ENCODE assay signal across 28 mouse cellular contexts in the genomic region with DNA sequence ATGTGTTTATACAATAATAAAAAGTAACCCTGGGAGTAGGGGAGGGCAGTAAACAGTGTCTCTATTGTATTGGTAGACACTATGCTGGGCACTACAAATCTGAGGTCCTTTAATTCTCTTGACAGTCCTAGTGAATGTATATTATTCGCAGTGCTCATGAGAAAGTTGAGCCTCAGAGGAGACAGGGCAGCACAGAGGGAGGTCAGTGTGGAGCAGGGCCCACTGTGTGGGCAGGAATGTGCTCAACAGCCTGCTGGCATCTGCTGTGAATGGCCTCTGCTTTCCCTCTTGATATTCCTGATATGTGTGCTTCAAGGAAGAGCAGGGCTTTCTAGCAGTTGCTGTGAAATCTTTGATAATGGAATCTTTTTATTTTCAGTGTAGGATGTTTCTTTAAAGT. TPM values are rescaled to one million over a fixed set of nuclear protein-coding genes. Genes with fewer than 3 reads are reported as not detected.
DNase-seq lines count a peak whose midpoint lies in the region; ATAC-seq and TF ChIP-seq lines count a peak whose summit lies in the region.
"Had no signal": no experiment of that assay in that cellular context is flagged by ENCODE, and none has a peak within 500 bp of the region (broad histone marks: within the 10 kb centered on the region; RNA-seq: fewer than 3 reads in every experiment).

No protein-coding gene starts in this region.

- 0 out of 2 replicates have a peak overlapping the region, but pooled peaks have one; percentile 1 for H3K27ac ChIP-seq in lung, embryonic 14.5 days (ENCODE audit: low read depth)
- no peak overlapping the region for H3K27ac ChIP-seq in neural tube, embryonic 14.5 days (ENCODE audit: low read depth, low read length)
- H3K27ac ChIP-seq: heart, embryonic 10.5 days; heart, embryonic 15.5 days; hindbrain, embryonic 12.5 days; limb, embryonic 10.5 days; limb, embryonic 15.5 days; liver, embryonic 13.5 days; midbrain, embryonic 15.5 days had no signal

- no peaks in the 10 kb centered on the region for H3K36me3 ChIP-seq in lung, embryonic 14.5 days (ENCODE audit: insufficient read depth)
- H3K36me3 ChIP-seq in neural tube, embryonic 14.5 days (ENCODE audit: control insufficient read depth, insufficient read depth, low read length): no peaks in the 10 kb centered on the region
- H3K36me3 ChIP-seq: heart, embryonic 10.5 days; heart, embryonic 15.5 days; hindbrain, embryonic 12.5 days; limb, embryonic 10.5 days; limb, embryonic 15.5 days; liver, embryonic 13.5 days; midbrain, embryonic 15.5 days had no signal

- H3K4me1 ChIP-seq in lung, embryonic 14.5 days (ENCODE audit: insufficient read depth): peaks cover 16% of the 10 kb centered on the region
- H3K4me1 ChIP-seq in lung, adult 2 months (ENCODE audit: control insufficient read depth, insufficient read depth, low read length): peaks cover 13% of the 10 kb centered on the region
- H3K4me1 ChIP-seq in neural tube, embryonic 14.5 days (ENCODE audit: control insufficient read depth, insufficient read depth, low read length): peaks cover 10% of the 10 kb centered on the region
- H3K4me1 ChIP-seq: midbrain, embryonic 15.5 days had no signal

- TF ChIP-seq POLR2A in lung, adult 2 months (IDR thresholded peaks at IDR 0.05; ENCODE audit: borderline replicate concordance, extremely low read depth, low read depth, low read length): no peak

- H3K9ac ChIP-seq in lung, embryonic 14.5 days: no peak overlapping the region
- no peak overlapping the region for H3K9ac ChIP-seq in neural tube, embryonic 14.5 days (replicated peaks; ENCODE audit: low read depth, low read length)
- H3K9ac ChIP-seq: heart, embryonic 15.5 days; hindbrain, embryonic 12.5 days; limb, embryonic 15.5 days; liver, embryonic 13.5 days; midbrain, embryonic 15.5 days had no signal

- WGBS in lung, embryonic 14.5 days: 24% methylated on average over 1 of the region's 1 CpGs
- 40% methylated on average over 1 of the region's 1 CpGs for WGBS in lung, adult 2 months
- 4% methylated on average over 1 of the region's 1 CpGs for WGBS in neural tube, embryonic 14.5 days

- DNase-seq in lung, embryonic 14.5 days: no peak
- no peak for DNase-seq in lung, adult 2 months
- peak; percentile 37 for DNase-seq in 3T3-L1 (ENCODE audit: low read depth, low spot score)
- peak; percentile 63 for DNase-seq in Muller cell, postnatal 12 days (ENCODE audit: inconsistent ontology term)
- no peak for DNase-seq in frontal cortex, postnatal 10 days (ENCODE audit: low spot score in 2 of 2)
- DNase-seq: adrenal gland, postnatal 10 days; cerebellum, adult 8-10 months; cerebellum, postnatal 25 days; gastrocnemius, postnatal 25 days; heart, adult 11 months; kidney, adult 11 months; kidney, postnatal 14 days; layer of hippocampus, adult 9-11 months; liver, embryonic 13.5 days; lung, postnatal 4 days; thymus, adult 2 months; thymus, postnatal 36 days had no signal

- no peaks in the 10 kb centered on the region for H3K9me3 ChIP-seq in lung, embryonic 14.5 days (ENCODE audit: low read depth, low read length)
- H3K9me3 ChIP-seq in neural tube, embryonic 14.5 days (ENCODE audit: control insufficient read depth, low read length): no peaks in the 10 kb centered on the region
- H3K9me3 ChIP-seq: heart, embryonic 10.5 days; heart, embryonic 15.5 days; hindbrain, embryonic 12.5 days; limb, embryonic 10.5 days; limb, embryonic 15.5 days; liver, embryonic 13.5 days; megakaryocyte, embryonic 14.5 days; midbrain, embryonic 15.5 days had no signal

- no peak overlapping the region for H3K4me3 ChIP-seq in lung, embryonic 14.5 days (ENCODE audit: low read depth, low read length)
- H3K4me3 ChIP-seq in lung, adult 2 months (replicated peaks; ENCODE audit: extremely low read depth, low read depth, low read length): no peak overlapping the region
- H3K4me3 ChIP-seq in neural tube, embryonic 14.5 days (ENCODE audit: low read depth, low read length): no peak overlapping the region
- H3K4me3 ChIP-seq: erythroblast, embryonic 14.5 days; heart, embryonic 10.5 days; heart, embryonic 15.5 days; hindbrain, embryonic 12.5 days; limb, embryonic 10.5 days; limb, embryonic 15.5 days; liver, embryonic 13.5 days; megakaryocyte, embryonic 14.5 days; midbrain, embryonic 15.5 days had no signal

- H3K4me2 ChIP-seq in lung, embryonic 14.5 days: no peak overlapping the region
- H3K4me2 ChIP-seq in neural tube, embryonic 14.5 days (ENCODE audit: low read depth, low read length): no peak overlapping the region
- H3K4me2 ChIP-seq: heart, embryonic 15.5 days; hindbrain, embryonic 12.5 days; limb, embryonic 15.5 days; liver, embryonic 13.5 days; midbrain, embryonic 15.5 days had no signal

- no peaks in the 10 kb centered on the region for H3K27me3 ChIP-seq in lung, embryonic 14.5 days (ENCODE audit: insufficient read depth, low read length)
- H3K27me3 ChIP-seq in neural tube, embryonic 14.5 days (ENCODE audit: control insufficient read depth, insufficient read depth, low read length): no peaks in the 10 kb centered on the region
- H3K27me3 ChIP-seq: CH12.LX; heart, embryonic 15.5 days; hindbrain, embryonic 12.5 days; limb, embryonic 15.5 days; midbrain, embryonic 15.5 days had no signal

- TF ChIP-seq CTCF in lung, embryonic 14.5 days (IDR thresholded peaks at IDR 0.05; ENCODE audit: low read depth): 0 out of 2 replicates have a peak, but pooled peaks have one; percentile 3
- no peak for TF ChIP-seq CTCF in lung, adult 2 months (IDR thresholded peaks at IDR 0.05; ENCODE audit: insufficient read depth, low read length)

- no peak for ATAC-seq in lung, embryonic 14.5 days (ENCODE audit: insufficient read depth)
- peak; percentile 62; the same call in 1 of the 2 replicates for ATAC-seq in neural tube, embryonic 14.5 days (ENCODE audit: low read depth)
- ATAC-seq: midbrain, embryonic 15.5 days had no signal

RNA-seq across cellular contexts. Expression of gene Elmo1, which starts 52.2 kb away (rescaled TPM):
- 37.8 and 38.5 TPM in 2 replicates for polyA plus RNA-seq in lung, embryonic 14.5 days (2014; fragmentation: Nextera tagmentation; extraction: Ambion mirVana)
- polyA plus RNA-seq in lung, adult 2 months (2012; rRNA removed): 24.2 and 28.3 TPM in 2 replicates
- polyA plus RNA-seq in neural tube, embryonic 14.5 days (2014; fragmentation: Nextera tagmentation; extraction: Ambion mirVana): 48.3 and 49.5 TPM in 2 replicates
- polyA plus RNA-seq: C2C12 had no signal

Comparison
In these comparisons a context has a peak if more than half of its experiments do, and no peak if none do; other contexts are left out.
1. DNase-seq: peak in 3T3-L1 (single experiment) and Muller cell, postnatal 12 days (single experiment); none in lung, embryonic 14.5 days (single experiment), lung, adult 2 months (single experiment) and frontal cortex, postnatal 10 days (0 of 2).